Mouse (Mus musculus): Measurements from ENCODE around the gene Nsdhl. TPM values are rescaled to one million over a fixed set of nuclear protein-coding genes. Genes with fewer than 3 reads are reported as not detected.

Gene Nsdhl
- 9.2 to 12.5 TPM (median 10.4 TPM) in 3 replicates for total RNA-seq (2017)

GRCm38 (mm10) chrX:72917884-72918681 is at the start of gene Nsdhl, which contains the start of gene Cetn2:
Gene Nsdhl, plus strand, starts transcription at chrX:72918557.
Gene Cetn2, minus strand, starts transcription at chrX:72918411.
- ATAC-seq (replicated peaks; ENCODE audit: insufficient number of reproducible peaks, low FRiP score, low TSS enrichment, poor library complexity, severe bottlenecking), result peak; percentile 100

DNA sequence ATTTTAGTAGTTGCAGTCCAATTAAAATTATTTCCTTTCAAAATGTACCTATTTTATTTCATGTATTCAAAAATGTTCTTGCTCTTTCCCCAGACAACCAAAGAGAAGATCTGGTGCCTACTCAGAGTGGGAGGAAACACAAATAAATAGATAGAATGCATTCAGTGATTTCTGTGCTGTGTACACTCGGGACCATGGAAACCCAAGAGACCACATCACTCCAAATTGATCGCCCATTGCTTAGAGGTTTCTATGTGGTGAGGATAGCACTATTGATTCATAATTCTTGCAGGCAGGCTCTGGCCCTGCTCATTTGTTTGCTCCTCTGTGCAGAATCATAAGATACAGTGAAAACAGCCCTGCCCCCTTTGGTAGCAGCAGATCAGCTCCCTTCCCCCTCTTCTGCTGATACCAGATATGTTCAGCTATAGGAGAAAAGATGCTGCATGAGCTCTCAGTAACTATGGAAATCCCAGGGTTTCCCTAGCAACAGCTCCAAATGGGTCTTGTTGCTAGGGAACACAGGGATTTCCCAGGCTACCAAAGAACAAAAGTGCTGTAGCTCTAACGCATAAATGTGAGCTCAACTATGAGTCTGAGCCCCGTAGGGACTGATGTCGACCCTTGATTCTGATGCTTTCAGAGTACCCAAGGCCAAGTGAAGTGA is 22.8 kb upstream of the Nsdhl start:
- no peak for ATAC-seq (replicated peaks; ENCODE audit: insufficient number of reproducible peaks, low FRiP score, low TSS enrichment, poor library complexity, severe bottlenecking)

GRCm38 (mm10) chrX:72896055-72896437 is 22.3 kb upstream of the Nsdhl start:
- ATAC-seq (replicated peaks; ENCODE audit: insufficient number of reproducible peaks, low FRiP score, low TSS enrichment, poor library complexity, severe bottlenecking), result no peak

GRCm38 (mm10) chrX:72902530-72902929 is 15.8 kb upstream of the Nsdhl start:
- ATAC-seq (replicated peaks; ENCODE audit: insufficient number of reproducible peaks, low FRiP score, low TSS enrichment, poor library complexity, severe bottlenecking), result no peak

- no peak for ATAC-seq (replicated peaks; ENCODE audit: insufficient number of reproducible peaks, low FRiP score, low TSS enrichment, poor library complexity, severe bottlenecking)
These were observed 10.5 kb upstream of the Nsdhl start for GRCm38 (mm10) chrX:72907619-72908403.

DNA sequence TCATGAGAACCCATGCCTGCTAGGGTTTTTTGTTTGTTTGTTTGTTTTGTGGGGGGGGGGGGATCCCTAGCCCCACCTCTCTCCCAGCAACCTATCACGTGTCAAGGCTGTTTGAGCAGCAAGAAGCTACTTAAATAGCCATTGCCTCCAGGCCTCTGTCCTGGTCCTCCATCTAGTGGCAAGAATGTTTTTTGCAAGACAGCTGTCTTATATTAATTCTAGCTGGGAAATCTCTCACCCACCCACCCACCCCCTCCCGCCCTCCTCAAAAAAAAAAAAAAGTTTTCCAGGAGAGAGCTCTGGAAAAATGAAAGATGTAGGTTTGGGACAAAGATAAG is 10.0 kb upstream of the Nsdhl start:
- ATAC-seq (replicated peaks; ENCODE audit: insufficient number of reproducible peaks, low FRiP score, low TSS enrichment, poor library complexity, severe bottlenecking), result no peak

- no peak for ATAC-seq (replicated peaks; ENCODE audit: insufficient number of reproducible peaks, low FRiP score, low TSS enrichment, poor library complexity, severe bottlenecking)
These were observed 6.7 kb upstream of the Nsdhl start for GRCm38 (mm10) chrX:72911611-72912010.

DNA sequence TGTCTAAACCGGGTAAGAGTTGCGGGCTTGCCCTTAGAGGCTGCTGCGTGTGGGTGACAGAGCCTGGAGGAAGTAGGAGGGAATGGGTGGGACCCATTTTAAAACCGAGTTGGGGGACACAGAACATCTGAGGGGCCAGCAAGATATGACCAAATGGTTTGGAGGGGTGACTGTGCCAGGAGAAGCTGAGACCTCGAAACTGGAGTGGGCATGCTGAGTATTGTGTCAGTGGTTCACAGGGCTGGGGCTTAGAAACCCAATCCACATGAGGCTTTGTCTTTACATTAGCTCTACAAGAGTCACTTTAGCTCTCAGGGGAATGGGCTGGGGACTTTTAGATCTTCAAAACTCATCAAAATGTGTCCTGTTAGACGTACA is 314 bp downstream of the Nsdhl start:
- ATAC-seq (replicated peaks; ENCODE audit: insufficient number of reproducible peaks, low FRiP score, low TSS enrichment, poor library complexity, severe bottlenecking), result no peak

GRCm38 (mm10) chrX:72921391-72921790 is 3.0 kb downstream of the Nsdhl start:
- no peak for ATAC-seq (replicated peaks; ENCODE audit: insufficient number of reproducible peaks, low FRiP score, low TSS enrichment, poor library complexity, severe bottlenecking)

GRCm38 (mm10) chrX:72953464-72953863 is 35.1 kb downstream of the Nsdhl start:
- no peak for ATAC-seq (replicated peaks; ENCODE audit: insufficient number of reproducible peaks, low FRiP score, low TSS enrichment, poor library complexity, severe bottlenecking)

- no peak for ATAC-seq (replicated peaks; ENCODE audit: insufficient number of reproducible peaks, low FRiP score, low TSS enrichment, poor library complexity, severe bottlenecking)
These were observed 38.1 kb downstream of the Nsdhl start for GRCm38 (mm10) chrX:72956486-72956885.

DNA sequence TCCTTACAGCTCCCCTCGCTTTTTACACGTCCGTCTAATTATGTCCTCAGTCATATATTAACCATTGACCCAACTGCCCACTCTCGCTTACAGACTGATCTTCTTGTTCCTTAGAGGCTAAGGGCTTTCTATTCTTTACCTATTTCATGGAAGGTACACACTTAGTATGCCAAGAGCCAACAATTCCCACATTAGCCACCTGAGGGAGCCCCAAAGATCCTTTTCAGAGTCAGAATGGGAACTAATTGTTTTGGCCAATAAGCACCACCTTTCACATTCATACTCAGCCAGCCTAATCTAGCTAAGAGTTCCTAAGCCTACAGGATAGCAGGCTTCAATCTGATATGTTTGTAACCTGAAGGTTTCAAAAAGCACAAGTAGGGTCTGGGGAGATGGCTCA is 42.1 kb downstream of the Nsdhl start:
- no peak for ATAC-seq (replicated peaks; ENCODE audit: insufficient number of reproducible peaks, low FRiP score, low TSS enrichment, poor library complexity, severe bottlenecking)

GRCm38 (mm10) chrX:72961511-72961910 is 43.2 kb downstream of the Nsdhl start:
- no peak for ATAC-seq (replicated peaks; ENCODE audit: insufficient number of reproducible peaks, low FRiP score, low TSS enrichment, poor library complexity, severe bottlenecking)

DNA sequence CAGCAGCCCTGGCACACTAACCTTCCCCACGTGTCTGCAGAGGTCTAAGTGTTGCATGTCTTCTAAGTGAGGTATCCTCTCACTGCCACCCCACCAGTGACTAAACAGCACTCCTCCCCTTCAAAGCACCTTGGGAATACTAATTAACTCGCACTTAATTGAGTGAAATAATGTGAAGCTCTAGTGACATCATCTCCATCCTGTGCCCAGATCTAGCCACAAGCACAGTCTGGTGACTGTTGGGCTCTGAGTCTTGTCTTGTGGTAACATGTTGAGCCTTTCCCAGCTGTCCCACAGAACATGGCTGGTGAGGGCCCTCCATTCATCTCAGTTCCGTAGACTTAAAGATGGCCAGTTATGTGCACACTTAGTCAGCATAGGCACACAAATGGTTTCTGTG is 44.4 kb downstream of the Nsdhl start:
- ATAC-seq (replicated peaks; ENCODE audit: insufficient number of reproducible peaks, low FRiP score, low TSS enrichment, poor library complexity, severe bottlenecking), result no peak

DNA sequence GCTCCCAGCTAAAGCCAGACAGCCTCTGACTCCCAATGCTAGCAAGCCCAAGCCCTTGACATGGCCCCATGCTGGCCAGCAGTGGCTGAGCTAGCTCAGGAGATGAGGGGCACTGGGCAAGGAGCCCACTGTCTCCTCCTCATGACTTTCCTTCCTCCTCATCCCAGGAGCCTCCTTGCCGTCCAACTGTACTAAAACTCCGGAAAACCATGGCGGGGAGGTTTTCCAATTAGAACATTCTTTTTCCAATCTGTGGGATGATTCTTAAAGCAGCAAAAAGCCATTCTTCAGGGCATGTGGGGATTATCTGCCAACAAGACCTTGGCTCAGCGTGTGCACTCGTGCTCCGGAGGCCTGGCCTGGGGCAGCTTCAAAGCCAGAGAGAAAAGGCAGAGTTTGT is 64.5 kb downstream of the Nsdhl start:
- ATAC-seq (replicated peaks; ENCODE audit: insufficient number of reproducible peaks, low FRiP score, low TSS enrichment, poor library complexity, severe bottlenecking), result no peak

GRCm38 (mm10) chrX:72985607-72986006 is 67.2 kb downstream of the Nsdhl start:
- ATAC-seq (replicated peaks; ENCODE audit: insufficient number of reproducible peaks, low FRiP score, low TSS enrichment, poor library complexity, severe bottlenecking), result no peak

- ATAC-seq (replicated peaks; ENCODE audit: insufficient number of reproducible peaks, low FRiP score, low TSS enrichment, poor library complexity, severe bottlenecking), result no peak
These were observed 68.6 kb downstream of the Nsdhl start, which contains the start of gene Zfp185 for GRCm38 (mm10) chrX:72986841-72987519. Gene Zfp185, plus strand, starts transcription at chrX:72987339.

- no peak for ATAC-seq (replicated peaks; ENCODE audit: insufficient number of reproducible peaks, low FRiP score, low TSS enrichment, poor library complexity, severe bottlenecking)
These were observed 69.2 kb downstream of the Nsdhl start for GRCm38 (mm10) chrX:72987520-72987905.

DNA sequence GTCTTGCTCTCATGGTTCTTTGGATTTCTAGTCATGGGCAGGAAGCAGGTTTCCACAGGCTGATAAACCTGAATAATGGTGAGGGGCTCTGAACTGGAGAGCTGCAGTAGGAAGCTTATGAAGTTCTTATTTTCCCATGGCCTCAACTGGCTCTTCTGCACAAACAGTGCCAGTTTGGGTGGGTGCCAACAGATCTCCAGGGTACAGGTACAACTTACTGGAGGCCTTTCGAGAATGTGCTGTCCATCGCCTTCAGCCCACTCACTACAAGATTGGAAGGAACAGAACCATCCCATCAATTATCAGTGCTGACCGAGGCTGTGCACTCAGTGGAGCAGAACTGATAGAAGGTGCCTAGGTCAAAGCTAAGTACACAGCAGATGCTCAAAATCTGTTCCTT is 70.1 kb downstream of the Nsdhl start:
- no peak for ATAC-seq (replicated peaks; ENCODE audit: insufficient number of reproducible peaks, low FRiP score, low TSS enrichment, poor library complexity, severe bottlenecking)

Data from monocyte, adult 5-6 weeks (primary cell).